26 mouse cellular contexts compared by ENCODE assay signal in genomic region chr17:88669921-88670320, GRCm38 (mm10). TPM values are rescaled to one million over a fixed set of nuclear protein-coding genes. Genes with fewer than 3 reads are reported as not detected.
DNase-seq lines count a peak whose midpoint lies in the region; ATAC-seq lines count a peak whose summit lies in the region.
"Had no signal": no experiment of that assay in that cellular context is flagged by ENCODE, and none has a peak within 500 bp of the region (broad histone marks: within the 10 kb centered on the region; RNA-seq: fewer than 3 reads in every experiment).

No protein-coding gene starts in this region.

- peaks cover 32% of the 10 kb centered on the region for H3K27me3 ChIP-seq in midbrain, embryonic 10.5 days (ENCODE audit: low read depth, poor library complexity, severe bottlenecking)
- no peaks in the 10 kb centered on the region for H3K27me3 ChIP-seq in midbrain, embryonic 15.5 days (replicated peaks)
- H3K27me3 ChIP-seq in embryonic facial prominence, embryonic 11.5 days (ENCODE audit: control insufficient read depth, insufficient read depth, low read length), result no peaks in the 10 kb centered on the region
- 0 out of 2 replicates have a peak, but pooled peaks cover 4% of the 10 kb centered on the region for H3K27me3 ChIP-seq in forebrain, embryonic 16.5 days (replicated peaks; ENCODE audit: control insufficient read depth, insufficient read depth, low read length)
- no peaks in the 10 kb centered on the region for H3K27me3 ChIP-seq in midbrain, embryonic 16.5 days (ENCODE audit: control insufficient read depth, insufficient read depth, low read depth, low read length)
- H3K27me3 ChIP-seq: heart, embryonic 13.5 days; limb, embryonic 15.5 days had no signal

- no peaks in the 10 kb centered on the region for H3K9me3 ChIP-seq in midbrain, embryonic 10.5 days (replicated peaks)
- no peaks in the 10 kb centered on the region for H3K9me3 ChIP-seq in midbrain, embryonic 15.5 days
- H3K9me3 ChIP-seq in embryonic facial prominence, embryonic 11.5 days (replicated peaks; ENCODE audit: control insufficient read depth, low read length), result no peaks in the 10 kb centered on the region
- H3K9me3 ChIP-seq in forebrain, embryonic 16.5 days (ENCODE audit: control insufficient read depth, low read length), result no peaks in the 10 kb centered on the region
- no peaks in the 10 kb centered on the region for H3K9me3 ChIP-seq in midbrain, embryonic 16.5 days (replicated peaks; ENCODE audit: control insufficient read depth, low read length, poor library complexity, severe bottlenecking)
- H3K9me3 ChIP-seq: heart, embryonic 13.5 days; limb, embryonic 15.5 days had no signal

- H3K4me3 ChIP-seq in midbrain, embryonic 10.5 days, result no peak overlapping the region
- H3K4me3 ChIP-seq in midbrain, embryonic 15.5 days, result no peak overlapping the region
- H3K4me3 ChIP-seq in embryonic facial prominence, embryonic 11.5 days (ENCODE audit: low read depth, low read length), result no peak overlapping the region
- no peak overlapping the region for H3K4me3 ChIP-seq in forebrain, embryonic 16.5 days (replicated peaks; ENCODE audit: low read length)
- H3K4me3 ChIP-seq in midbrain, embryonic 16.5 days (ENCODE audit: low read depth, low read length), result no peak overlapping the region
- H3K4me3 ChIP-seq: heart, embryonic 13.5 days; limb, embryonic 15.5 days had no signal

- no peak overlapping the region for H3K4me2 ChIP-seq in midbrain, embryonic 15.5 days
- no peak overlapping the region for H3K4me2 ChIP-seq in embryonic facial prominence, embryonic 11.5 days (ENCODE audit: low read depth, low read length)
- no peak overlapping the region for H3K4me2 ChIP-seq in forebrain, embryonic 16.5 days (ENCODE audit: low read length)
- no peak overlapping the region for H3K4me2 ChIP-seq in midbrain, embryonic 16.5 days (ENCODE audit: low read length)
- H3K4me2 ChIP-seq: heart, embryonic 13.5 days; hindbrain, embryonic 14.5 days; limb, embryonic 15.5 days had no signal

- 35% methylated on average over 2 of the region's 2 CpGs for WGBS in midbrain, embryonic 10.5 days
- 12% methylated on average over 2 of the region's 2 CpGs for WGBS in midbrain, embryonic 15.5 days
- WGBS in embryonic facial prominence, embryonic 11.5 days, result 17% methylated on average over 2 of the region's 2 CpGs
- 15% methylated on average over 2 of the region's 2 CpGs for WGBS in forebrain, embryonic 16.5 days
- WGBS in midbrain, embryonic 16.5 days, result 16% methylated on average over 2 of the region's 2 CpGs

- H3K27ac ChIP-seq in midbrain, embryonic 10.5 days (replicated peaks), result peak overlapping the region; percentile 38
- H3K27ac ChIP-seq in midbrain, embryonic 15.5 days, result no peak overlapping the region
- H3K27ac ChIP-seq in embryonic facial prominence, embryonic 11.5 days (replicated peaks; ENCODE audit: low read depth, low read length), result no peak overlapping the region; the same call in 1 of the 2 replicates
- 0 out of 2 replicates have a peak overlapping the region, but pooled peaks have one; percentile 33 for H3K27ac ChIP-seq in forebrain, embryonic 16.5 days (ENCODE audit: low read length)
- H3K27ac ChIP-seq in midbrain, embryonic 16.5 days (ENCODE audit: low read length), result no peak overlapping the region
- H3K27ac ChIP-seq: heart, embryonic 13.5 days; hindbrain, embryonic 14.5 days; limb, embryonic 15.5 days; stomach, postnatal 0 days had no signal

- no peak for DNase-seq in midbrain, embryonic 10.5 days (ENCODE audit: low spot score)
- peak; percentile 59 for DNase-seq in embryonic facial prominence, embryonic 11.5 days (ENCODE audit: low spot score)
- DNase-seq in right cerebral cortex, adult 2 months (ENCODE audit: low spot score in 2 of 2), result no peak
- DNase-seq in layer of hippocampus, adult 18-20 months (ENCODE audit: low spot score in 2 of 2), result no peak
- DNase-seq in layer of hippocampus, adult 11-12 months (ENCODE audit: low spot score), result no peak
- DNase-seq: adrenal gland, adult 8-10 months; cerebellum, adult 11 months; cerebellum, postnatal 10 days; gastrocnemius, postnatal 10 days; heart, adult 18-20 months; right cerebral cortex, postnatal 4 days; thymus, postnatal 14 days had no signal

- ATAC-seq in midbrain, embryonic 15.5 days (replicated peaks), result no peak
- ATAC-seq in embryonic facial prominence, embryonic 11.5 days (replicated peaks; ENCODE audit: insufficient number of reproducible peaks, low FRiP score, low TSS enrichment, low read depth), result no peak
- peak; percentile 68 for ATAC-seq in forebrain, embryonic 16.5 days
- ATAC-seq in midbrain, embryonic 16.5 days, result peak; percentile 27; the same call in 1 of the 2 replicates
- ATAC-seq: intestine, embryonic 16.5 days; lung, postnatal 0 days had no signal

- peaks cover 26% of the 10 kb centered on the region for H3K4me1 ChIP-seq in midbrain, embryonic 10.5 days
- peaks cover 8% of the 10 kb centered on the region; the same call in 1 of the 2 replicates for H3K4me1 ChIP-seq in midbrain, embryonic 15.5 days
- H3K4me1 ChIP-seq in embryonic facial prominence, embryonic 11.5 days (ENCODE audit: control insufficient read depth, insufficient read depth, low read length), result no peaks in the 10 kb centered on the region
- H3K4me1 ChIP-seq in forebrain, embryonic 16.5 days (replicated peaks; ENCODE audit: control insufficient read depth, insufficient read depth, low read length), result peaks cover 2% of the 10 kb centered on the region; the same call in 1 of the 2 replicates
- H3K4me1 ChIP-seq in midbrain, embryonic 16.5 days (ENCODE audit: control insufficient read depth, insufficient read depth, low read length), result peaks cover 8% of the 10 kb centered on the region; the same call in 1 of the 2 replicates

- no peak overlapping the region for H3K9ac ChIP-seq in midbrain, embryonic 15.5 days
- no peak overlapping the region for H3K9ac ChIP-seq in embryonic facial prominence, embryonic 11.5 days (replicated peaks; ENCODE audit: low read length)
- H3K9ac ChIP-seq in forebrain, embryonic 16.5 days (replicated peaks; ENCODE audit: low read depth, low read length), result no peak overlapping the region
- H3K9ac ChIP-seq in midbrain, embryonic 16.5 days (ENCODE audit: low read depth, low read length), result 0 out of 2 replicates have a peak overlapping the region, but pooled peaks have one; percentile 7
- H3K9ac ChIP-seq: heart, embryonic 13.5 days; hindbrain, embryonic 14.5 days; limb, embryonic 15.5 days had no signal

- no peaks in the 10 kb centered on the region for H3K36me3 ChIP-seq in midbrain, embryonic 10.5 days
- H3K36me3 ChIP-seq in midbrain, embryonic 15.5 days (replicated peaks), result no peaks in the 10 kb centered on the region
- H3K36me3 ChIP-seq in embryonic facial prominence, embryonic 11.5 days (replicated peaks; ENCODE audit: control insufficient read depth, insufficient read depth, low read depth, low read length), result no peaks in the 10 kb centered on the region
- no peaks in the 10 kb centered on the region for H3K36me3 ChIP-seq in forebrain, embryonic 16.5 days (ENCODE audit: control insufficient read depth, insufficient read depth)
- H3K36me3 ChIP-seq in midbrain, embryonic 16.5 days (ENCODE audit: control insufficient read depth, insufficient read depth, low read length), result no peaks in the 10 kb centered on the region
- H3K36me3 ChIP-seq: heart, embryonic 13.5 days; limb, embryonic 15.5 days had no signal

RNA-seq across cellular contexts. Expression of gene Gtf2a1l, which starts 1.5 kb away (rescaled TPM):
- polyA plus RNA-seq in midbrain, embryonic 10.5 days (2016; fragmentation: Nextera tagmentation; extraction: Ambion mirVana), result 0.19 TPM in 1 of 2 replicates, not detected in the other
- polyA plus RNA-seq in midbrain, embryonic 15.5 days (2015; fragmentation: Nextera tagmentation; extraction: Ambion mirVana), result 0.10 and 0.29 TPM in 2 replicates
- polyA plus RNA-seq in embryonic facial prominence, embryonic 11.5 days (2014; fragmentation: Nextera tagmentation; extraction: Ambion mirVana), result 0.31 TPM in 1 of 2 replicates, not detected in the other
- 0.21 and 0.22 TPM in 2 replicates for polyA plus RNA-seq in forebrain, embryonic 16.5 days (2015; fragmentation: Nextera tagmentation; extraction: Ambion mirVana)
- polyA plus RNA-seq in midbrain, embryonic 16.5 days (2015; fragmentation: Nextera tagmentation; extraction: Ambion mirVana), result 0.39 and 0.49 TPM in 2 replicates
- under 1 TPM in 1 of 2 experiments, not detected in 1; 0.35 TPM for total RNA-seq in layer of hippocampus, adult 18-20 months (2021)
- total RNA-seq: adrenal gland, adult 8-10 months; gastrocnemius, postnatal 10 days; heart, adult 18-20 months; heart, postnatal 25 days; megakaryocyte, adult 5-6 weeks had no signal
- polyA plus RNA-seq: heart, embryonic 13.5 days; kidney, embryonic 16.5 days; large intestine, adult 2 months; limb, embryonic 15.5 days; liver, embryonic 16.5 days; lung, postnatal 0 days; stomach, postnatal 0 days had no signal

Comparison
In these comparisons a context has a peak if more than half of its experiments do, and no peak if none do; other contexts are left out.
1. H3K27ac ChIP-seq: peak in midbrain, embryonic 10.5 days (single experiment) and forebrain, embryonic 16.5 days (single experiment); none in midbrain, embryonic 15.5 days (single experiment), embryonic facial prominence, embryonic 11.5 days (single experiment) and midbrain, embryonic 16.5 days (single experiment).
2. ATAC-seq: peak in forebrain, embryonic 16.5 days (single experiment) and midbrain, embryonic 16.5 days (single experiment); none in midbrain, embryonic 15.5 days (single experiment) and embryonic facial prominence, embryonic 11.5 days (single experiment).